8 mouse cellular contexts compared by ENCODE assay signal in genomic region chr6:120473427-120473826, GRCm38 (mm10). TPM values are rescaled to one million over a fixed set of nuclear protein-coding genes. Genes with fewer than 3 reads are reported as not detected.
DNase-seq lines count a peak whose midpoint lies in the region; ATAC-seq and TF ChIP-seq lines count a peak whose summit lies in the region.

No protein-coding gene starts in this region.

- ATAC-seq in hindbrain, postnatal 0 days: peak; percentile 58
- ATAC-seq in lung, embryonic 14.5 days (ENCODE audit: insufficient read depth): peak; percentile 42; the same call in 1 of the 2 replicates

- H3K27me3 ChIP-seq in hindbrain, postnatal 0 days (ENCODE audit: insufficient read depth, low read length): no peaks in the 10 kb centered on the region
- H3K27me3 ChIP-seq in lung, embryonic 14.5 days (ENCODE audit: insufficient read depth, low read length): no peaks in the 10 kb centered on the region

- H3K4me1 ChIP-seq in hindbrain, postnatal 0 days (ENCODE audit: insufficient read depth, low read length): peaks cover 24% of the 10 kb centered on the region; the same call in 1 of the 2 replicates
- no peaks in the 10 kb centered on the region for H3K4me1 ChIP-seq in lung, embryonic 14.5 days (ENCODE audit: insufficient read depth)

- DNase-seq in spleen, adult 18-20 months: peak; percentile 63 to 66
- no peak for DNase-seq in spleen, adult 12 weeks (ENCODE audit: low spot score)
- DNase-seq in hindbrain, postnatal 0 days (ENCODE audit: low spot score): peak; percentile 39
- DNase-seq in lung, embryonic 14.5 days: peak; percentile 47
- peak; percentile 48 for DNase-seq in skeletal muscle tissue, adult 2 months (ENCODE audit: low read depth, low spot score)
- no peak for DNase-seq in embryo, embryonic 9.5 days (ENCODE audit: extremely low spot score)
- no peak for DNase-seq in right cerebral cortex, postnatal 4 days
- DNase-seq in left cerebral cortex, adult 8-10 months (ENCODE audit: low spot score in 2 of 2): no peak

- TF ChIP-seq CTCF in hindbrain, postnatal 0 days (IDR thresholded peaks at IDR 0.05; ENCODE audit: low read depth): no peak
- no peak for TF ChIP-seq CTCF in lung, embryonic 14.5 days (IDR thresholded peaks at IDR 0.05; ENCODE audit: low read depth)

- no peaks in the 10 kb centered on the region for H3K9me3 ChIP-seq in hindbrain, postnatal 0 days (ENCODE audit: low read length)
- no peaks in the 10 kb centered on the region for H3K9me3 ChIP-seq in lung, embryonic 14.5 days (ENCODE audit: low read depth, low read length)

- H3K27ac ChIP-seq in hindbrain, postnatal 0 days: peak overlapping the region; percentile 11; the same call in 1 of the 2 replicates
- no peak overlapping the region for H3K27ac ChIP-seq in lung, embryonic 14.5 days (ENCODE audit: low read depth)

- WGBS in hindbrain, postnatal 0 days: 22% methylated on average over 5 of the region's 5 CpGs
- WGBS in lung, embryonic 14.5 days: 32% methylated on average over 5 of the region's 5 CpGs

- H3K9ac ChIP-seq in hindbrain, postnatal 0 days (replicated peaks; ENCODE audit: low read length): no peak overlapping the region
- no peak overlapping the region for H3K9ac ChIP-seq in lung, embryonic 14.5 days

- no peak overlapping the region for H3K4me3 ChIP-seq in hindbrain, postnatal 0 days (ENCODE audit: low read length)
- H3K4me3 ChIP-seq in lung, embryonic 14.5 days (ENCODE audit: low read depth, low read length): no peak overlapping the region

- no peaks in the 10 kb centered on the region for H3K36me3 ChIP-seq in hindbrain, postnatal 0 days (ENCODE audit: insufficient read depth, low read length)
- H3K36me3 ChIP-seq in lung, embryonic 14.5 days (ENCODE audit: insufficient read depth): no peaks in the 10 kb centered on the region

- no peak overlapping the region for H3K4me2 ChIP-seq in hindbrain, postnatal 0 days (ENCODE audit: low read depth, low read length)
- no peak overlapping the region for H3K4me2 ChIP-seq in lung, embryonic 14.5 days

RNA-seq across cellular contexts. Expression of gene Il17ra, which starts 10.4 kb away (rescaled TPM):
- 7.8 and 10.6 TPM in 2 replicates for total RNA-seq in hindbrain, postnatal 0 days (2014; rRNA removed)
- polyA plus RNA-seq in hindbrain, postnatal 0 days (2015; fragmentation: Nextera tagmentation; extraction: Ambion mirVana): 5.8 and 7.0 TPM in 2 replicates
- polyA plus RNA-seq in lung, embryonic 14.5 days (2014; fragmentation: Nextera tagmentation; extraction: Ambion mirVana): 3.1 and 3.3 TPM in 2 replicates
- 10 to 100 TPM; 13.8 to 24.1 (median 17.1) TPM for total RNA-seq in left cerebral cortex, adult 8-10 months (2022)

RNA-seq across cellular contexts. Expression of gene Tmem121b, which starts 20.2 kb away (rescaled TPM):
- total RNA-seq in hindbrain, postnatal 0 days (2014; rRNA removed): 25.9 and 31.9 TPM in 2 replicates
- 2.3 and 2.5 TPM in 2 replicates for polyA plus RNA-seq in hindbrain, postnatal 0 days (2015; fragmentation: Nextera tagmentation; extraction: Ambion mirVana)
- 0.14 and 0.17 TPM in 2 replicates for polyA plus RNA-seq in lung, embryonic 14.5 days (2014; fragmentation: Nextera tagmentation; extraction: Ambion mirVana)
- 10 to 100 TPM; 43.6 to 47.4 (median 46.5) TPM for total RNA-seq in left cerebral cortex, adult 8-10 months (2022)

RNA-seq across cellular contexts. Expression of gene Hdhd5, which starts 57.7 kb away (rescaled TPM):
- total RNA-seq in hindbrain, postnatal 0 days (2014; rRNA removed): 38.2 and 38.9 TPM in 2 replicates
- 19.1 and 19.8 TPM in 2 replicates for polyA plus RNA-seq in hindbrain, postnatal 0 days (2015; fragmentation: Nextera tagmentation; extraction: Ambion mirVana)
- polyA plus RNA-seq in lung, embryonic 14.5 days (2014; fragmentation: Nextera tagmentation; extraction: Ambion mirVana): 13.9 and 15.6 TPM in 2 replicates
- 10 to 100 TPM; 31.7 to 36.8 (median 33.9) TPM for total RNA-seq in left cerebral cortex, adult 8-10 months (2022)

Comparison
In these comparisons a context has a peak if more than half of its experiments do, and no peak if none do; other contexts are left out.
1. DNase-seq: peak in spleen, adult 18-20 months (2 of 2), hindbrain, postnatal 0 days (single experiment), lung, embryonic 14.5 days (single experiment) and skeletal muscle tissue, adult 2 months (single experiment); none in spleen, adult 12 weeks (single experiment), embryo, embryonic 9.5 days (single experiment), right cerebral cortex, postnatal 4 days (single experiment) and left cerebral cortex, adult 8-10 months (0 of 2).